Mouse (Mus musculus) thymus, adult 2 months (tissue): ENCODE measurements around the gene Gm20388. TPM values are rescaled to one million over a fixed set of nuclear protein-coding genes. Genes with fewer than 3 reads are reported as not detected.
A peak's percentile ranks its signal among the peaks of the same experiment; 100 is the strongest.

ENCODE experiments used
- DNase-seq: peaks from one replicate; pipeline ENCODE4 v3.0.0; 2021
- H3K27ac ChIP-seq: fragments of 200-500 bp; 2 replicates; pipeline ENCODE4 v1.5.1; 2012; ENCODE audit warnings: low read length, control low read depth; ENCODE audit not compliant: control insufficient read depth, insufficient read depth
- H3K27me3 ChIP-seq: fragments of 200-500 bp; 2 replicates; pipeline ENCODE4 v1.6.1; 2012; ENCODE audit warnings: mild to moderate bottlenecking, low read length, moderate library complexity, mixed read lengths; ENCODE audit not compliant: control insufficient read depth, insufficient read depth
- H3K36me3 ChIP-seq: fragments of 200-500 bp; 2 replicates; pipeline ENCODE4 v1.6.1; 2012; ENCODE audit warnings: mild to moderate bottlenecking, low read length, moderate library complexity; ENCODE audit not compliant: control insufficient read depth, insufficient read depth
- H3K4me1 ChIP-seq: fragments of 200-500 bp; replicated peaks from 2 replicates; pipeline ENCODE4 v1.6.1; 2012; ENCODE audit warnings: low read length; ENCODE audit not compliant: control insufficient read depth, insufficient read depth
- H3K4me3 ChIP-seq: fragments of 200-500 bp; 2 replicates; pipeline ENCODE4 v1.5.1; 2012; ENCODE audit warnings: mild to moderate bottlenecking, low read length, control low read depth, moderate library complexity; ENCODE audit not compliant: control insufficient read depth, insufficient read depth
- CTCF ChIP-seq: fragments of 200-500 bp; IDR thresholded peaks from 2 replicates; pipeline ENCODE4 v1.5.1; 2012; ENCODE audit warnings: mild to moderate bottlenecking, control low read depth, low read length, moderate library complexity, borderline replicate concordance; ENCODE audit not compliant: control insufficient read depth, poor library complexity, insufficient read depth; ENCODE audit errors: extremely low read depth
- POLR2A ChIP-seq: fragments of 200-500 bp; IDR thresholded peaks from 2 replicates; pipeline ENCODE4 v1.6.1; 2012; ENCODE audit warnings: mild to moderate bottlenecking, low read length, control low read depth, moderate library complexity; ENCODE audit not compliant: control insufficient read depth, poor library complexity, insufficient read depth; ENCODE audit errors: extremely low read depth
- WGBS: fragments of 180-500 bp; shearing (Covaris S2); methylation state at CpG from one replicate; pipeline ENCODE4 v1.1.7; 2018; 5-methylcytosine and 5-hydroxymethylcytosine counted together
- polyA plus RNA-seq: library from polyadenylated mRNA; depleted of rRNA; stranded (reverse); fragments of >200 nt; gene quantifications from 2 replicates; pipeline ENCODE4 v1.2.3, GENCODE M21; 2012

The Gm20388 gene
- polyA plus RNA-seq, 1 experiment, result 103 TPM

GRCm38 (mm10) chr8:121187491-121188364 lies 1277.1 kb downstream of the Gm20388 start:
- peak; percentile 15 for DNase-seq
- no peak for TF ChIP-seq CTCF
- TF ChIP-seq POLR2A, result no peak
- Histone ChIP-seq H3K27ac (no peak overlapping the region), H3K4me1 (peaks cover 8% of the 10 kb centered on the region; the same call in 1 of the 2 replicates), H3K4me3 (no peak overlapping the region), H3K36me3 (no peaks in the 10 kb centered on the region), H3K27me3 (no peaks in the 10 kb centered on the region)
- 18% methylated on average over 15 of the region's 15 CpGs for WGBS

GRCm38 (mm10) chr8:121188994-121189393 lies 1278.4 kb downstream of the Gm20388 start:
- WGBS, result 61% methylated on average over 9 of the region's 9 CpGs
- no peak for DNase-seq
- H3K4me1 ChIP-seq, result peaks cover 8% of the 10 kb centered on the region; the same call in 1 of the 2 replicates
- no peaks in the 10 kb centered on the region for H3K36me3 ChIP-seq
- TF ChIP-seq POLR2A, result no peak
- TF ChIP-seq CTCF, result no peak
- H3K27me3 ChIP-seq, result no peaks in the 10 kb centered on the region
- H3K27ac ChIP-seq, result no peak overlapping the region
- H3K4me3 ChIP-seq, result no peak overlapping the region

- DNase-seq, result no peak
- H3K27ac ChIP-seq, result no peak overlapping the region
- TF ChIP-seq CTCF (no peak), POLR2A (no peak)
- no peak overlapping the region for H3K4me3 ChIP-seq
- 13% methylated on average over 8 of the region's 8 CpGs for WGBS
- peaks cover 5% of the 10 kb centered on the region; the same call in 1 of the 2 replicates for H3K4me1 ChIP-seq
- H3K27me3 ChIP-seq, result no peaks in the 10 kb centered on the region
- no peaks in the 10 kb centered on the region for H3K36me3 ChIP-seq
Measured at GRCm38 (mm10) chr8:121192451-121192850, 1281.8 kb downstream of the Gm20388 start.

- WGBS, result 89% methylated on average over 7 of the region's 7 CpGs
- no peak for DNase-seq
- no peak for TF ChIP-seq CTCF
- H3K4me3 ChIP-seq, result no peak overlapping the region
- H3K27ac ChIP-seq, result no peak overlapping the region
- no peaks in the 10 kb centered on the region for H3K27me3 ChIP-seq
- no peaks in the 10 kb centered on the region for H3K4me1 ChIP-seq
- H3K36me3 ChIP-seq, result no peaks in the 10 kb centered on the region
Measured at GRCm38 (mm10) chr8:121195970-121196369, 1285.3 kb downstream of the Gm20388 start.

- Histone ChIP-seq H3K27me3 (no peaks in the 10 kb centered on the region), H3K4me3 (no peak overlapping the region), H3K4me1 (no peaks in the 10 kb centered on the region), H3K36me3 (no peaks in the 10 kb centered on the region), H3K27ac (no peak overlapping the region)
- 94% methylated on average over 16 of the region's 16 CpGs for WGBS
- TF ChIP-seq CTCF (no peak), POLR2A (no peak)
- no peak for DNase-seq
Measured at GRCm38 (mm10) chr8:121196726-121197668, 1286.4 kb downstream of the Gm20388 start.

- H3K36me3 ChIP-seq, result no peaks in the 10 kb centered on the region
- H3K4me3 ChIP-seq, result no peak overlapping the region
- no peak for DNase-seq
- H3K27ac ChIP-seq, result no peak overlapping the region
- H3K4me1 ChIP-seq, result no peaks in the 10 kb centered on the region
- TF ChIP-seq CTCF (no peak), POLR2A (no peak)
- 60% methylated on average over 12 of the region's 12 CpGs for WGBS
- no peaks in the 10 kb centered on the region for H3K27me3 ChIP-seq
Measured at GRCm38 (mm10) chr8:121200069-121200468, 1289.4 kb downstream of the Gm20388 start.
